Mouse (Mus musculus): ENCODE data around the gene Katna1.
"Not testable (repeated sequence)": the region's sequence is repeated elsewhere in the genome, so short reads cannot be mapped to it uniquely, and the experiment has no call there.

DNA sequence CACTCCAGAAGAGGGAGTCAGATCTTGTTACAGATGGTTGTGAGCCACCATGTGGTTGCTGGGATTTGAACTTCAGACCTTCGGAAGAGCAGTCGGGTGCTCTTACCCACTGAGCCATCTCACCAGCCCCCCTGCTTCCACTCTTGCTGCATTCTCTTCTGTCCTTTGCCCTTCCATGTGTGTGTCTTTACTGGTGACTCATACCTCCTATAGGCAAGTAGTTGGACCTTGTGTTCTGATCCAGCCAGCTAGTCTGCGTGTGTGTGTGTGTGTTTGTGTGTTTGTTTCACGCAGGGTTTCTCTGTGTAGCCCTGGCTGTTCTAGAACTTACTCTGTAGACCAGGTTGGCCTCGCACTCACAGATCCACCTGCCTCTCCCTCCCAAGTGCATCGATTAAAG, 19.7 kb downstream of the Katna1 start:
- TF ChIP-seq GATA1 (IDR thresholded peaks at IDR 0.05; ENCODE audit: borderline replicate concordance, low read length); FLI1 (IDR thresholded peaks at IDR 0.05; ENCODE audit: low read length): not testable (repeated sequence)

All from megakaryocyte, embryonic 14.5 days (primary cell).